Mouse (Mus musculus): ENCODE measurements at regions not wholly inside any gene's neighbourhood (a gene's known extent, or its start where the extent isn't known, plus 50 kb on each side); places are given as distances from the start of the nearest gene placed in this dataset.

DNA sequence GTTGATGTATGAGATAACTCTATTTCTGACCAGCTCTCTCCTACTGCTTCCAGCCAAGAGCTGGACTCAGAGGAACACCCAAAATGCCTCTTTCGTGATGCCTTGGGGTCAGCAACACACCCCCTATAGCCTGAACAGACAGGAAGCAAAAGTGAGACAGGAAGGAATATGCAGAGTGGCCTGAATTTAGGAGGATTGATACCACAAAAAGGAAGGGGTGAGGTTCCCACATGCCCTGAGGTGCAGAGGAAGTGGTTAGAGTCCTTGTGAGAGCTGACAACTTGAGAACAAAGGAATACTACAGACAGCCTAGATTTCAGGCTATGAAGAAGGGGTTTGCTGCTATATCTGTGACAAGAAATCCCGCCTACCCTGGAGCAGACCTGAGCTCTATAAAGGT lies 129.6 kb upstream of the Rps6ka3 start:
- TF ChIP-seq POLR2A (IDR thresholded peaks at IDR 0.05; ENCODE audit: borderline replicate concordance, extremely low read depth, low read depth, low read length) (no peak), CTCF (IDR thresholded peaks at IDR 0.05; ENCODE audit: insufficient read depth, low read length) (no peak)
